Mouse (Mus musculus): ENCODE measurements around the gene Psmd9. TPM values are rescaled to one million over a fixed set of nuclear protein-coding genes. Genes with fewer than 3 reads are reported as not detected.
"Not testable (repeated sequence)": the region's sequence is repeated elsewhere in the genome, so short reads cannot be mapped to it uniquely, and the experiment has no call there.

Psmd9 gene
- polyA plus RNA-seq, 1 experiment from 2014 or later = 63.5 TPM

- Histone ChIP-seq H3K4me3 (ENCODE audit: low read depth, low read length) (no peak overlapping the region), H3K36me3 (ENCODE audit: control insufficient read depth, insufficient read depth, low read length) (no peaks in the 10 kb centered on the region), H3K9ac (ENCODE audit: low read length) (no peak overlapping the region), H3K27me3 (replicated peaks; ENCODE audit: control insufficient read depth, insufficient read depth, low read length) (no peaks in the 10 kb centered on the region), H3K4me1 (ENCODE audit: control insufficient read depth, insufficient read depth, low read length) (no peaks in the 10 kb centered on the region), H3K27ac (ENCODE audit: low read depth, low read length) (no peak overlapping the region), H3K9me3 (replicated peaks; ENCODE audit: control insufficient read depth, low read length) (no peaks in the 10 kb centered on the region), H3K4me2 (ENCODE audit: low read length) (no peak overlapping the region)
- WGBS = 64% methylated on average over 9 of the region's 9 CpGs
- ATAC-seq (no peak), DNase-seq (ENCODE audit: low spot score) (no peak)
These were observed 23.5 kb downstream of the Psmd9 start for GRCm38 (mm10) chr5:123192606-123193150.

- Histone ChIP-seq H3K9ac (ENCODE audit: low read length) (no peak overlapping the region), H3K36me3 (ENCODE audit: control insufficient read depth, insufficient read depth, low read length) (no peaks in the 10 kb centered on the region), H3K9me3 (replicated peaks; ENCODE audit: control insufficient read depth, low read length) (no peaks in the 10 kb centered on the region), H3K4me2 (ENCODE audit: low read length) (no peak overlapping the region), H3K4me3 (ENCODE audit: low read depth, low read length) (no peak overlapping the region), H3K27me3 (replicated peaks; ENCODE audit: control insufficient read depth, insufficient read depth, low read length) (no peaks in the 10 kb centered on the region), H3K27ac (ENCODE audit: low read depth, low read length) (no peak overlapping the region), H3K4me1 (ENCODE audit: control insufficient read depth, insufficient read depth, low read length) (no peaks in the 10 kb centered on the region)
- WGBS = 83% methylated on average over 5 of the region's 5 CpGs
- ATAC-seq (no peak), DNase-seq (ENCODE audit: low spot score) (no peak)
These were observed 24.2 kb downstream of the Psmd9 start for GRCm38 (mm10) chr5:123193436-123193835.

GRCm38 (mm10) chr5:123194856-123195255 lies 25.6 kb downstream of the Psmd9 start:
- 90% methylated on average over 6 of the region's 6 CpGs for WGBS
- H3K9ac ChIP-seq (ENCODE audit: low read length) = no peak overlapping the region
- no peak for DNase-seq (ENCODE audit: low spot score)

GRCm38 (mm10) chr5:123195500-123196000 lies 26.3 kb downstream of the Psmd9 start:
- Histone ChIP-seq H3K36me3 (ENCODE audit: control insufficient read depth, insufficient read depth, low read length) (no peaks in the 10 kb centered on the region), H3K4me3 (ENCODE audit: low read depth, low read length) (no peak overlapping the region), H3K4me2 (ENCODE audit: low read length) (no peak overlapping the region), H3K9me3 (replicated peaks; ENCODE audit: control insufficient read depth, low read length) (no peaks in the 10 kb centered on the region), H3K9ac (ENCODE audit: low read length) (no peak overlapping the region), H3K27ac (ENCODE audit: low read depth, low read length) (no peak overlapping the region), H3K4me1 (ENCODE audit: control insufficient read depth, insufficient read depth, low read length) (no peaks in the 10 kb centered on the region), H3K27me3 (replicated peaks; ENCODE audit: control insufficient read depth, insufficient read depth, low read length) (no peaks in the 10 kb centered on the region)
- WGBS = 92% methylated on average over 16 of the region's 16 CpGs
- no peak for ATAC-seq
- DNase-seq (ENCODE audit: low spot score) = no peak

More at GRCm38 (mm10) chr5:123194856-123195255, 25.6 kb downstream of the Psmd9 start:
- H3K4me3 ChIP-seq (ENCODE audit: low read depth, low read length) = no peak overlapping the region
- no peaks in the 10 kb centered on the region for H3K9me3 ChIP-seq (replicated peaks; ENCODE audit: control insufficient read depth, low read length)
- no peak overlapping the region for H3K4me2 ChIP-seq (ENCODE audit: low read length)
- no peak overlapping the region for H3K27ac ChIP-seq (ENCODE audit: low read depth, low read length)
- H3K36me3 ChIP-seq (ENCODE audit: control insufficient read depth, insufficient read depth, low read length) = no peaks in the 10 kb centered on the region
- H3K4me1 ChIP-seq (ENCODE audit: control insufficient read depth, insufficient read depth, low read length) = no peaks in the 10 kb centered on the region
- no peaks in the 10 kb centered on the region for H3K27me3 ChIP-seq (replicated peaks; ENCODE audit: control insufficient read depth, insufficient read depth, low read length)
- ATAC-seq = no peak

- Histone ChIP-seq H3K9me3 (replicated peaks; ENCODE audit: control insufficient read depth, low read length) (no peaks in the 10 kb centered on the region), H3K9ac (ENCODE audit: low read length) (no peak overlapping the region), H3K4me3 (ENCODE audit: low read depth, low read length) (no peak overlapping the region), H3K4me1 (ENCODE audit: control insufficient read depth, insufficient read depth, low read length) (no peaks in the 10 kb centered on the region), H3K4me2 (ENCODE audit: low read length) (no peak overlapping the region), H3K36me3 (ENCODE audit: control insufficient read depth, insufficient read depth, low read length) (no peaks in the 10 kb centered on the region), H3K27me3 (replicated peaks; ENCODE audit: control insufficient read depth, insufficient read depth, low read length) (no peaks in the 10 kb centered on the region), H3K27ac (ENCODE audit: low read depth, low read length) (no peak overlapping the region)
- ATAC-seq (no peak), DNase-seq (ENCODE audit: low spot score) (no peak)
- 77% methylated on average over 4 of the region's 4 CpGs for WGBS
These were observed 27.5 kb downstream of the Psmd9 start for GRCm38 (mm10) chr5:123196746-123197145.

GRCm38 (mm10) chr5:123198523-123198922 lies 29.3 kb downstream of the Psmd9 start:
- whole genome bisulfite sequencing = 85% methylated on average over 4 of the region's 4 CpGs
- ATAC-seq (no peak), DNase-seq (ENCODE audit: low spot score) (no peak)
- no peaks in the 10 kb centered on the region for H3K27me3 ChIP-seq (replicated peaks; ENCODE audit: control insufficient read depth, insufficient read depth, low read length)
- H3K36me3 ChIP-seq (ENCODE audit: control insufficient read depth, insufficient read depth, low read length) = no peaks in the 10 kb centered on the region
- H3K27ac ChIP-seq (ENCODE audit: low read depth, low read length) = no peak overlapping the region
- H3K4me1 ChIP-seq (ENCODE audit: control insufficient read depth, insufficient read depth, low read length) = no peaks in the 10 kb centered on the region
- no peak overlapping the region for H3K4me3 ChIP-seq (ENCODE audit: low read depth, low read length)
- H3K9me3 ChIP-seq (replicated peaks; ENCODE audit: control insufficient read depth, low read length) = no peaks in the 10 kb centered on the region
- no peak overlapping the region for H3K9ac ChIP-seq (ENCODE audit: low read length)
- no peak overlapping the region for H3K4me2 ChIP-seq (ENCODE audit: low read length)

- 92% methylated on average over 5 of the region's 7 CpGs for WGBS
- not testable (repeated sequence) for H3K4me3 ChIP-seq (ENCODE audit: low read depth, low read length); H3K9me3 ChIP-seq (replicated peaks; ENCODE audit: control insufficient read depth, low read length); H3K9ac ChIP-seq (ENCODE audit: low read length); ATAC-seq; DNase-seq (ENCODE audit: low spot score); H3K4me2 ChIP-seq (ENCODE audit: low read length); H3K4me1 ChIP-seq (ENCODE audit: control insufficient read depth, insufficient read depth, low read length); H3K27me3 ChIP-seq (replicated peaks; ENCODE audit: control insufficient read depth, insufficient read depth, low read length); H3K27ac ChIP-seq (ENCODE audit: low read depth, low read length); H3K36me3 ChIP-seq (ENCODE audit: control insufficient read depth, insufficient read depth, low read length)
These were observed 31.8 kb downstream of the Psmd9 start for GRCm38 (mm10) chr5:123200816-123201522.

- H3K9me3 ChIP-seq (replicated peaks; ENCODE audit: control insufficient read depth, low read length) = no peaks in the 10 kb centered on the region
- H3K4me3 ChIP-seq (ENCODE audit: low read depth, low read length) = no peak overlapping the region
- H3K9ac ChIP-seq (ENCODE audit: low read length) = no peak overlapping the region
- H3K36me3 ChIP-seq (ENCODE audit: control insufficient read depth, insufficient read depth, low read length) = no peaks in the 10 kb centered on the region
- WGBS = 82% methylated on average over 7 of the region's 7 CpGs
- DNase-seq (ENCODE audit: low spot score) (no peak), ATAC-seq (no peak)
- H3K27me3 ChIP-seq (replicated peaks; ENCODE audit: control insufficient read depth, insufficient read depth, low read length) = no peaks in the 10 kb centered on the region
- no peaks in the 10 kb centered on the region for H3K4me1 ChIP-seq (ENCODE audit: control insufficient read depth, insufficient read depth, low read length)
- H3K27ac ChIP-seq (ENCODE audit: low read depth, low read length) = no peak overlapping the region
- no peak overlapping the region for H3K4me2 ChIP-seq (ENCODE audit: low read length)
These were observed 32.3 kb downstream of the Psmd9 start for GRCm38 (mm10) chr5:123201523-123201892.

- no peak overlapping the region for H3K27ac ChIP-seq (ENCODE audit: low read depth, low read length)
- ATAC-seq (no peak), DNase-seq (ENCODE audit: low spot score) (no peak)
- H3K4me1 ChIP-seq (ENCODE audit: control insufficient read depth, insufficient read depth, low read length) = no peaks in the 10 kb centered on the region
- H3K4me2 ChIP-seq (ENCODE audit: low read length) = no peak overlapping the region
- WGBS = 83% methylated on average over 5 of the region's 5 CpGs
- no peaks in the 10 kb centered on the region for H3K9me3 ChIP-seq (replicated peaks; ENCODE audit: control insufficient read depth, low read length)
- H3K36me3 ChIP-seq (ENCODE audit: control insufficient read depth, insufficient read depth, low read length) = no peaks in the 10 kb centered on the region
- H3K27me3 ChIP-seq (replicated peaks; ENCODE audit: control insufficient read depth, insufficient read depth, low read length) = no peaks in the 10 kb centered on the region
- no peak overlapping the region for H3K4me3 ChIP-seq (ENCODE audit: low read depth, low read length)
- H3K9ac ChIP-seq (ENCODE audit: low read length) = no peak overlapping the region
These were observed 32.8 kb downstream of the Psmd9 start for GRCm38 (mm10) chr5:123201987-123202386.

Measured in forebrain, embryonic 14.5 days (tissue).